ENCODE assay signal across 8 mouse cellular contexts in the genomic region with DNA sequence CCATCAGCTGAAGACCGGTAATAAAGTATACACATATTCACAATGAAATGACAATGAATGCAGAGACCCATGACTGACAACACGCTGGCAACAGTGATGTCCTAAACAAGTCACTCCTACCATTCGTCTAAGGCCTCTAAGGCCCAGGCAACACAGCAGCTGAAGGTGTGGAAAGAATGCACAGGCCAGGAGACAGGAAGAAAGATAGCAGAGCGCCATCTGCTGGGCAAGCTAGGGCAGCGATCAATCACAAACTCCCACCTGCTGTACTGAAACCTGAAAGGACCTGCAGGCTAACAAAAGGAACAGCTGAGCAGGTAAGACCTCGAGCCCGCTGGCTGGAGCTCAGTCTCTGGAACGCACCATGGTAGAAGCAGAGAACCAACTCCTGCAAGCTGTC. TPM values are rescaled to one million over a fixed set of nuclear protein-coding genes. Genes with fewer than 3 reads are reported as not detected.
DNase-seq lines count a peak whose midpoint lies in the region.

No protein-coding gene starts in this region.

- H3K4me3 ChIP-seq in limb, embryonic 10.5 days, result no peak overlapping the region

- H3K27ac ChIP-seq in limb, embryonic 10.5 days, result no peak overlapping the region

- H3K36me3 ChIP-seq in limb, embryonic 10.5 days, result peaks cover 37% of the 10 kb centered on the region
- peaks cover 2% of the 10 kb centered on the region; the same call in 1 of the 2 replicates for H3K36me3 ChIP-seq in splenic B cell, adult 2 months (ENCODE audit: control insufficient read depth, insufficient read depth, low read length, poor library complexity, severe bottlenecking)

- no peaks in the 10 kb centered on the region for H3K4me1 ChIP-seq in limb, embryonic 10.5 days

- DNase-seq in ovary, postnatal 10 days (ENCODE audit: low spot score), result peak; percentile 7
- DNase-seq in ovary, adult 18-20 months (ENCODE audit: low spot score), result no peak
- DNase-seq in cerebellum, postnatal 25 days, result peak; percentile 86 to 89
- DNase-seq in frontal cortex, postnatal 36 days (ENCODE audit: low spot score in 2 of 2), result peak; percentile 72 to 78
- peak; percentile 69 for DNase-seq in kidney, adult 18-20 months
- DNase-seq in limb, embryonic 10.5 days (ENCODE audit: low spot score), result peak; percentile 83
- peak; percentile 72 for DNase-seq in naive thymus-derived CD4-positive, alpha-beta T cell, adult 2 months (ENCODE audit: low read depth)
- DNase-seq in splenic B cell, adult 2 months (ENCODE audit: low read depth, low spot score), result peak; percentile 86

- H3K9me3 ChIP-seq in limb, embryonic 10.5 days (replicated peaks), result no peaks in the 10 kb centered on the region

- WGBS in limb, embryonic 10.5 days, result 29% methylated on average over 8 of the region's 8 CpGs

- no peaks in the 10 kb centered on the region for H3K27me3 ChIP-seq in limb, embryonic 10.5 days (ENCODE audit: low read depth, poor library complexity, severe bottlenecking)
- H3K27me3 ChIP-seq in splenic B cell, adult 2 months (ENCODE audit: control insufficient read depth, insufficient read depth, low read length, poor library complexity, severe bottlenecking), result no peaks in the 10 kb centered on the region

RNA-seq across cellular contexts. Expression of a gene that starts 48.6 kb away (rescaled TPM):
- 16.9 and 25.4 TPM in 2 replicates for polyA plus RNA-seq in limb, embryonic 10.5 days (2016; fragmentation: Nextera tagmentation; extraction: Ambion mirVana)

RNA-seq across cellular contexts. Expression of a gene that starts 48.8 kb away (rescaled TPM):
- polyA plus RNA-seq in limb, embryonic 10.5 days (2016; fragmentation: Nextera tagmentation; extraction: Ambion mirVana), result 15.0 and 19.7 TPM in 2 replicates
